Mouse (Mus musculus) brain, adult 10 weeks (tissue): ENCODE data around the gene Olig1. TPM values are rescaled to one million over a fixed set of nuclear protein-coding genes. Genes with fewer than 3 reads are reported as not detected.

ENCODE experiments used
- polyA plus RNA-seq: library from polyadenylated mRNA; stranded (reverse); fragments of 350-450 nt; fragmentation: Illumina TruSeq; extraction: RNeasy Lipid Tissue Mini Kit (QIAGEN cat#74804); gene quantifications from one replicate; pipeline ENCODE4 v1.2.3, GENCODE M21; 2015; ENCODE audit warnings: low read depth, low replicate concordance

The Olig1 gene
- polyA plus RNA-seq: 109 TPM

DNA sequence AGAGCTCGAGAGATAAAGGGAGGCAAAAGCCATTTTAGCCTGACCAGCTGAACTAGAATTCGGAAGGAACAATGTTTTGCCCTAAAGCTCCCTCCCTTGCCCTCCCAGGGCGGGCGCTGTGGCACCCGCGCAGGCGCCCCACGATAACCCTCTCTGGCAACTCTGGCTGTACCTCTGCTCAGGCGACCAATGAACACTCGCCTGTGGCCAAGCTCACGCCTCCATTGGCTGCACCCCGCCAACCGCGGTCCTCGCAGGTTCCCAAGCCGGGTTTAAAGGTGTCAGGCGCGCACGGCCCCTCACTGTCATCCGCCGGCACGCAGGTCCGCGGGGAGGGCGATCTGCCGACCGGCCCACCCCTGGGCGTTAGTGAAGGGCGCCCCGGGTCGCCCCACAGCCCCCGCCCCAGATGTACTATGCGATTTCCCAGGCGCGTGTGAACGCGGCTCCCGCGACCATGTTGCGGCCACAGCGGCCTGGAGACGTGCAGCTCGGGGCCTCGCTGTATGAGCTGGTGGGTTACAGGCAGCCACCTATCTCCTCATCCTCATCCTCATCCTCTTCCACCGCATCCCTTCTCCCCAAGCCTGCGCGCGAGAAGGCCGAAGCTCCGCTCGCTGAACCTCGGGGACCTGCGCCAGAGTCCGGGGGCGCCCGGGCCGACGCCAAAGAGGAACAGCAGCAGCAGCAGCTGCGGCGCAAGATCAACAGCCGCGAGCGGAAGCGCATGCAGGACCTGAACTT, at the start of gene Olig1:
Olig1 (plus strand) TSS at position 305 of the 744 bp plus-strand sequence.

DNA sequence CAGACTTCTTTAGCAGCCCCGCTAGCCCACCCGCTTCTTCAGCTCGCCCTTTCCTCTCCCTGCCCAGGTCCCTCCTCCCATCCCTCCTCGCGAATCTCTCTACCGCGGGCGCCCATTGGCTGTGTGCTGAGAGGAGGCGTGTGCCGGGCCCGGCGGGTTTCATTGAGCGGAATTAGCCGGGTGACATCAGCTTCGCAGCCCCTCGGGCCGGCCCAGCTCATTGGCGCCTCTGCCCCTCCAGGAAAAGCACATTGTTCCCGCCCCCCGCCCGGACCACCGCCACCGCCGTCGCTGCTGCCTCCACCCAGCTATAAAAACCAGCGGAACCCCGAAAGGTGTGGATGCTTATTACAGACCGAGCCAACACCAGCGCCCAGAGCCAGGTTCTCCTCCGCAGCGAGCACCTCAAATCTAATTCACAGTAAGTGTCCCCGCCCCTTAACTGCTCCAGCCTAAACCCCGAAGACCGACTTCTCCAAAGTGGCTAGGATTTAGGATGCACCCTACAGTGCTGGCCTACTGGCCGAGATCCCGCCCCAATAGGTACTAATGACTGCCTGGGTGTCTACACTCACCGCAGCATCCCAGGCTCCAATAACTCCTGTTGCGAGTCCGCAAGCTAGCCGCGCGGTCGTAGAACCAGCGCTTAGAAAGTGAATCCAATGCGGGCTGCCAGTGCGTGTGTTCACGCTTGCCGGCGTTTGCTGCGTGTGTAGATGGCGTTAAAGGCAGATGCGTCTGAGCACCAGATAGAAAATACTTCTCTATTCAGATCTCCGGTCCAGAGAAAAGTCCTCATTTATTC, 44.1 kb upstream of the Olig1 start, which contains the start of gene Olig2:
Olig2 (plus strand) TSS at position 225 of the 805 bp plus-strand sequence.

Other genes with a start within 250 kb of the Olig1 start
- gene Paxbp1, start 225.2 kb upstream of the Olig1 start, polyA plus RNA-seq: 49.5 TPM
- 1.7 TPM for gene 4932438H23Rik, start 174.7 kb upstream of the Olig1 start, polyA plus RNA-seq
- 24.7 TPM for gene Olig2, start 44.3 kb upstream of the Olig1 start, polyA plus RNA-seq
- gene Ifnar2, start 103.0 kb downstream of the Olig1 start, polyA plus RNA-seq: 25.9 TPM
- not detected for gene Gm21970, start 121.9 kb downstream of the Olig1 start, polyA plus RNA-seq
- gene Il10rb, start 136.4 kb downstream of the Olig1 start, polyA plus RNA-seq: 12.1 TPM
- gene Ifnar1, start 215.5 kb downstream of the Olig1 start, polyA plus RNA-seq: 29.7 TPM